Mouse (Mus musculus) embryonic fibroblast, embryonic 13.5 days (primary cell): ENCODE measurements around the gene Rsad1.

Experiments used
- CTCF ChIP-seq: IDR thresholded peaks from 2 replicates; pipeline ENCODE4 v1.5.1; 2011; ENCODE audit warnings: mild to moderate bottlenecking, control low read depth, low read length, moderate library complexity, borderline replicate concordance; ENCODE audit not compliant: insufficient read depth
- POLR2A ChIP-seq: IDR thresholded peaks from 2 replicates; pipeline ENCODE4 v1.6.1; 2011; ENCODE audit warnings: low read depth, mild to moderate bottlenecking, control low read depth, low read length, moderate library complexity

DNA sequence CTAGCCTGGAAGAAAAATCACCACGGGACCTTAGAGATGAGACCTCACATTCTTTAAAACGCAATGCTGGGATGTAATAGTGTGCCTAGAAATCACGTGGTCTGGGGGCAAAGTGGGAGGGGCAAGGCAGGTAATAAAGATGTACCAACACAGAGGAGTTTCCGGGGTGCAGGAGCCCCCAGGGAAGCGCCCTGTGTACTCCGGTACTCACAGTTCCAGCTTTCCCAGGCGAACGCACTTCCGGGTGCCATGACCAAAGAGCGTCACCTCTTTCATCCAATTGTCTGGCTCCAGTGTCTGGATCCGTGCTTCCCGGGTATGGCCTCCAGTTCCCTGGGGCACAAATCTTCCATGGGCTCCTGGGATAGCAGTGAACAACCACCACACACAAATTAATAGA, 5.7 kb downstream of the Rsad1 start:
- TF ChIP-seq CTCF (no peak), POLR2A (no peak)
